Mouse (Mus musculus) embryonic fibroblast, embryonic 13.5 days (primary cell): ENCODE measurements around the gene Fam89a.

Experiments used
- CTCF ChIP-seq: IDR thresholded peaks from 2 replicates; pipeline ENCODE4 v1.5.1; 2011; ENCODE audit warnings: mild to moderate bottlenecking, control low read depth, low read length, moderate library complexity, borderline replicate concordance; ENCODE audit not compliant: insufficient read depth
- POLR2A ChIP-seq: IDR thresholded peaks from 2 replicates; pipeline ENCODE4 v1.6.1; 2011; ENCODE audit warnings: low read depth, mild to moderate bottlenecking, control low read depth, low read length, moderate library complexity

DNA sequence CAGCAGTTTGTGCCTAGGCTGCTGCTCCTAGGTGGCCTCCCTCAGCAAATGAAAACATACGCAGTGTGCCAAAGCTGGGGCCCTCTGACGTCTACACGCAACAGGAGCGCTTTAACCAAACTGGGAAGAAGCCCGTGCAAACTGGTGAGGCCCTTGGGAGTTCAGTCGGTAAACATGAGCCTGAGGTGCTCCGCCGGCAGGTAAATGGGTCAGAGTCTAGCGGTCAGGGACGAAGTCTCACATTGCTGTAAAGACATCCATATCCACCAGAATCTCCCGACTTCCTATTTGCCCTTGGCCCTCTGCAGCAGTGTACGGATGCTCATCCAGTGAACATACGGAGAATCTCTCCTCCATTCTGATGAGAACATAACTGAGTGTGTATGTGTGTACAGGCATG lies 5.0 kb downstream of the Fam89a start:
- TF ChIP-seq CTCF = no peak
- TF ChIP-seq POLR2A = no peak
